Mouse (Mus musculus) erythroblast, adult 5-6 weeks (primary cell): ENCODE results near the gene Sestd1. TPM values are rescaled to one million over a fixed set of nuclear protein-coding genes. Genes with fewer than 3 reads are reported as not detected.

Experiments
- ATAC-seq: replicated peaks from 2 replicates; pipeline ENCODE4 v1.8.0; 2016; ENCODE audit warnings: moderate number of reproducible peaks, mild to moderate bottlenecking, moderate TSS enrichment, inconsistent platforms; ENCODE audit not compliant: poor library complexity, low FRiP score, severe bottlenecking
- total RNA-seq, 2 experiments: library from RNA; stranded (forward) in 1 of 2; stranded (reverse) in 1 of 2; fragments of 150-400 nt in 1 of 2; fragments of 200-764, 138-1000 nt in 1 of 2; gene quantifications; 2 replicates each; pipeline versions ENCODE4 v1.2.3 to v1.2.4; 2015 to 2017; ENCODE audit warnings: low replicate concordance in 2 of 2

Sestd1 gene
- total RNA-seq, 2 experiments from 2014 or later = 0.38 to 0.51 TPM

GRCm38 (mm10) chr2:77238046-77238445 lies 42.3 kb downstream of the Sestd1 start:
- no peak for ATAC-seq

- ATAC-seq = no peak
These were observed 43.5 kb downstream of the Sestd1 start for GRCm38 (mm10) chr2:77236860-77237259.

GRCm38 (mm10) chr2:77235896-77236295 lies 44.5 kb downstream of the Sestd1 start:
- no peak for ATAC-seq

GRCm38 (mm10) chr2:77232604-77233003 lies 47.8 kb downstream of the Sestd1 start:
- ATAC-seq = no peak

- ATAC-seq = no peak
These were observed 59.4 kb downstream of the Sestd1 start for GRCm38 (mm10) chr2:77220960-77221359.

- no peak for ATAC-seq
These were observed 67.5 kb downstream of the Sestd1 start for GRCm38 (mm10) chr2:77212885-77213284.

GRCm38 (mm10) chr2:77206951-77207350 lies 73.4 kb downstream of the Sestd1 start:
- ATAC-seq = no peak

- no peak for ATAC-seq
These were observed 76.5 kb downstream of the Sestd1 start for GRCm38 (mm10) chr2:77203916-77204315.

- no peak for ATAC-seq
These were observed 78.5 kb downstream of the Sestd1 start for GRCm38 (mm10) chr2:77201900-77202299.

GRCm38 (mm10) chr2:77200958-77201614 lies 79.3 kb downstream of the Sestd1 start:
- peak; percentile 97 for ATAC-seq

GRCm38 (mm10) chr2:77200379-77200778 lies 80.0 kb downstream of the Sestd1 start:
- no peak for ATAC-seq

GRCm38 (mm10) chr2:77198246-77198645 lies 82.1 kb downstream of the Sestd1 start:
- ATAC-seq = no peak

- no peak for ATAC-seq
These were observed 83.6 kb downstream of the Sestd1 start for GRCm38 (mm10) chr2:77196819-77197218.

GRCm38 (mm10) chr2:77195056-77195455 lies 85.3 kb downstream of the Sestd1 start:
- no peak for ATAC-seq

- no peak for ATAC-seq
These were observed 88.6 kb downstream of the Sestd1 start for GRCm38 (mm10) chr2:77191811-77192210.

- ATAC-seq = no peak
These were observed 89.5 kb downstream of the Sestd1 start for GRCm38 (mm10) chr2:77190891-77191290.

GRCm38 (mm10) chr2:77190301-77190700 lies 90.1 kb downstream of the Sestd1 start:
- ATAC-seq = no peak

GRCm38 (mm10) chr2:77189671-77190070 lies 90.7 kb downstream of the Sestd1 start:
- no peak for ATAC-seq

- ATAC-seq = no peak
These were observed 92.9 kb downstream of the Sestd1 start for GRCm38 (mm10) chr2:77187501-77187900.

GRCm38 (mm10) chr2:77186912-77187311 lies 93.5 kb downstream of the Sestd1 start:
- ATAC-seq = no peak

GRCm38 (mm10) chr2:77184049-77184571 lies 96.3 kb downstream of the Sestd1 start:
- no peak for ATAC-seq

- no peak for ATAC-seq
These were observed 96.7 kb downstream of the Sestd1 start for GRCm38 (mm10) chr2:77183646-77184045.
